Mouse (Mus musculus) embryonic fibroblast, embryonic 13.5 days (primary cell): ENCODE results near the gene Map2k3. TPM values are rescaled to one million over a fixed set of nuclear protein-coding genes. Genes with fewer than 3 reads are reported as not detected.

Experiments used
- H3K27ac ChIP-seq: 2 replicates; pipeline ENCODE4 v1.5.1; 2012; ENCODE audit warnings: low read length, control low read depth, inconsistent platforms; ENCODE audit not compliant: insufficient read depth
- H3K4me1 ChIP-seq: 2 replicates; pipeline ENCODE4 v1.6.1; 2011; ENCODE audit warnings: low read length; ENCODE audit not compliant: control insufficient read depth, insufficient read depth
- H3K4me3 ChIP-seq: 2 replicates; pipeline ENCODE4 v1.5.1; 2011; ENCODE audit warnings: mild to moderate bottlenecking, control low read depth, low read length; ENCODE audit not compliant: insufficient read depth
- CTCF ChIP-seq: IDR thresholded peaks from 2 replicates; pipeline ENCODE4 v1.5.1; 2011; ENCODE audit warnings: mild to moderate bottlenecking, control low read depth, low read length, moderate library complexity, borderline replicate concordance; ENCODE audit not compliant: insufficient read depth
- POLR2A ChIP-seq: IDR thresholded peaks from 2 replicates; pipeline ENCODE4 v1.6.1; 2011; ENCODE audit warnings: low read depth, mild to moderate bottlenecking, control low read depth, low read length, moderate library complexity
- polyA plus RNA-seq: library from polyadenylated mRNA; stranded (reverse); fragments of >200 nt; gene quantifications from 2 replicates; pipeline ENCODE4 v1.2.4, GENCODE M21; 2011; ENCODE audit warnings: low read depth; ENCODE audit not compliant: missing spikeins, insufficient read length

Gene Map2k3
- polyA plus RNA-seq, 1 experiment, result 53.3 TPM

DNA sequence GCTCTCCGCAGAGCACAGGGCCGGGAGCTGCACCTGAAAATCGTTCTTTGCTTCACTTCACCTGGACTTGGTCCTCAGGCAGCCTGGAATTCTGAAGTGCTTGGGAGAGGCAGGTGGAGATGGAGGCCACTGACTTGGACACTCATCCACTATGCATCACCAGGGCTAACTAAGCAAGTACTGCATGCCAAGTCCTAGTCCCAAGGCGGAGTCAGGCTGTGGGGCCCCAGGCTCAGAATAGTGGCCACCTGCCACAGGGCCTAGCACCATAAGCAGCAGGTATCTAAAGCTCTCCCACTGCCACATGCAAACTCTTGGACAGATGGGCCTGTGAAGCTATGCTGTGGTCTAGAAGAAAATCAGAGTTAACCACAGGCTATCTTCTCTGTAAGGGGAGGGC, 25.4 kb upstream of the Map2k3 start:
- TF ChIP-seq POLR2A (no peak), CTCF (no peak)
- no peaks in the 10 kb centered on the region for H3K4me1 ChIP-seq

GRCm38 (mm10) chr11:60908073-60908472, 23.8 kb upstream of the Map2k3 start:
- Histone ChIP-seq H3K27ac (no peak overlapping the region), H3K4me3 (no peak overlapping the region), H3K4me1 (no peaks in the 10 kb centered on the region)
- TF ChIP-seq CTCF (no peak), POLR2A (no peak)

More for the DNA sequence above, 25.4 kb upstream of the Map2k3 start:
- no peak overlapping the region for H3K4me3 ChIP-seq
- no peak overlapping the region for H3K27ac ChIP-seq

DNA sequence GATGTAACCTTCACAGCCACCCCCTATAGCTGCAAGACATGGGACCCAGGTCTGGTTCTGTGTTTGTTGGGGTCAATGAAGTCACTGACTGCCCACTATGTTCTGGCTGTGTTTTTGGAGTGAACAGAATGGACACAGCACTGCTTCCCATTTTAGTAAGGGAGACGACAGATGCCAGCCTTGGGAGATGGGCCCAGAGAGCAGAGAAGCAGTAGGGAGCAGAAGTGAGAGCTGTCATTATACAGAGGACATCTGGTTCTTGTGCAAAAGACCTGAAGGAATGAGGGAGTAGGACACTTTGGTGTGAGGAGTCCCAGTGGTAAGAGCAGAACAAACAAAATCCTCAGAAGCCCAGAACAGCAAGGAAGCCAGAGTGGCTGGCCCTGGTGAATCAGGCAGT, 22.2 kb upstream of the Map2k3 start:
- Histone ChIP-seq H3K4me1 (peaks cover 2% of the 10 kb centered on the region; the same call in 1 of the 2 replicates), H3K4me3 (no peak overlapping the region), H3K27ac (no peak overlapping the region)
- TF ChIP-seq CTCF, result no peak
- no peak for TF ChIP-seq POLR2A

- peak overlapping the region; percentile 70 for H3K4me3 ChIP-seq
- TF ChIP-seq POLR2A, result no peak
- no peak for TF ChIP-seq CTCF
- H3K4me1 ChIP-seq, result peaks cover 8% of the 10 kb centered on the region
- no peak overlapping the region for H3K27ac ChIP-seq
Measured at GRCm38 (mm10) chr11:60912525-60912973, 19.3 kb upstream of the Map2k3 start.

DNA sequence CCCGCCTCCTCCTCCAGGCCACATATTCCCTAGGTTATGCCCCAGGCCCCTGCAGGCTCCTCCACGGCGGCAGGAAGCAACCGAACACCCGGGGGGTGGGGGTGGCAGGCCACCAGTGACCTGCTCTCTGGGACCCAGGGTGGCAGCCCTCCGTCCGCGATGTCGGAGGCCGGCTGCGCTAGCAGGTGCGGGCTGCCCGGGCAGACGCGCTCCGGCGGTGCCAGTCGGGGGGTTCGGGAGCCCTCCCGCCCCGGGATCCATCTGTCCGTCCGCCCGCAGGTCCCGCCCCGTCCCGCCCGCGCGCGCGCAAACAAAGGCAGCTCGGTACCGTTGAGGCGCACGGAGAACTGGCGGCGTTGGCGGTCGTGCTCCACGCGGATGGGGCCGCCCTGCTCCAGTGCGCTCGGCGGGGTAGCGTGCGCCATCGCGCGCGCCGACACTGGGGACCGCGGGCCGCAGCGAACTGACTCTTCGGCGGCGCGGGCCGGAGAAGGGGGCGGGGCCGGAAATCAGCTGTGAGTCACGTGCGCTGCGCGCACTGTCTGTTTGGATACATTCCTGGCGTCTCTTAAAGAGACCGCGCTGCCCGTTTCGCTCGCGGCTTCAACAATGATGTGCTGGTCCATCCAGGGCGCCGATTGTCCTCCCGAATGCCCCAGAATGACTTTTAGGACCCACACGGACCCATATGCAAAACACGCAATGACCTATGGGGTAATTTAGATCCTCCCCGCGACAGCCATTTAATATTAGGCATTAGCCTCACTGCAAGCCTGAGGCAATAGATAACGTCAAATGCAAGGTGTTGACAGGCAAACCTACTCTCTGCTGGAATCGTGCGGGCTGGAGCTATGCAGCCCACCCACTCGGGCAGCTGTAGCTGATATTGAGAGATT, 18.3 kb upstream of the Map2k3 start:
- Histone ChIP-seq H3K27ac (no peak overlapping the region), H3K4me3 (peak overlapping the region; percentile 70), H3K4me1 (peaks cover 8% of the 10 kb centered on the region)
- TF ChIP-seq POLR2A (peak; percentile 70), CTCF (no peak)

DNA sequence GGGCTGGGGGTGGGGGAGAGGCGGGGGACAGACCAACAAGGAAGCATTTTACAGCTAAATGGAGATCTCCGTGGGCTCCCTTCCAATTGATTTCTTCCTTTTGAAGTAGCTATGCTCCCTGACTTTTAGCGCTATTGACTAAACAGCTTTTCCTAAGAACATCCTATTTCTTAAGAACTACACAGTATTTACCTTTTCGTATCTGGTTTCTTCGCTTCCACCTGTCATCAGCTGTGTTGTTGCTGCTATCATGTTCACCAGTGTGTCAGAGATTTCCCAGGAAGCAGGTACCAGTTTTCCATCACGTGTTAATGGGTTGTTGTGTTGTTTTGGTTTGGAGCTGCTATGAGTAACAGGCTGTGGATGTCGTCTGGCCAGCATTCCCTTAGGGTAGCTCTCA, 17.3 kb upstream of the Map2k3 start, which contains the start of gene Natd1:
Gene Natd1 (minus strand): TSS at position 260 of the 400 bp plus-strand sequence.
- no peak for TF ChIP-seq CTCF
- TF ChIP-seq POLR2A, result no peak
- peak within 1 kb of the TSS; percentile 70 for H3K4me3 ChIP-seq

DNA sequence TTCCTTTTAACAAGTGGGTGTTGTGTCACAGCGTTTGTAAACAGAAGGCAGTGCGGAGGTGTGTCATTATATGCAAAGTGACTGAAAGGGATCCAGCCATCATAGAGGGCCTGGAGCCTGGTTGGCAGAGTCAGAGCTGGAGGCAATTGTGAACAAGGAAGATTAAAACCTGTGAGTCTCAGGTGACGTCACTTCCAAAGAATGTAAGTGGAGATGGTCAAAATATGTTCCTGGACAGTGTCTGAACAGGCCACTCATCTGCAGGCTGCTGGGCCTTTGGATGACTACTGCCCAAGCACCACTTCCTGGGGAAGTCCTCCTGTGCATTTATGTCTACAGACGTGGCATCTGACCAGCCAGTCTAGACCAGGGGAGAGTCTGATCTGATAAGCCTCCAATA, 16.6 kb upstream of the Map2k3 start:
- Histone ChIP-seq H3K4me1 (peaks cover 8% of the 10 kb centered on the region), H3K4me3 (no peak overlapping the region), H3K27ac (no peak overlapping the region)
- TF ChIP-seq POLR2A (no peak), CTCF (no peak)

More for the DNA sequence above, 17.3 kb upstream of the Map2k3 start, which contains the start of gene Natd1:
- Histone ChIP-seq H3K4me1 (peaks cover 8% of the 10 kb centered on the region), H3K27ac (no peak within 1 kb of the TSS)

DNA sequence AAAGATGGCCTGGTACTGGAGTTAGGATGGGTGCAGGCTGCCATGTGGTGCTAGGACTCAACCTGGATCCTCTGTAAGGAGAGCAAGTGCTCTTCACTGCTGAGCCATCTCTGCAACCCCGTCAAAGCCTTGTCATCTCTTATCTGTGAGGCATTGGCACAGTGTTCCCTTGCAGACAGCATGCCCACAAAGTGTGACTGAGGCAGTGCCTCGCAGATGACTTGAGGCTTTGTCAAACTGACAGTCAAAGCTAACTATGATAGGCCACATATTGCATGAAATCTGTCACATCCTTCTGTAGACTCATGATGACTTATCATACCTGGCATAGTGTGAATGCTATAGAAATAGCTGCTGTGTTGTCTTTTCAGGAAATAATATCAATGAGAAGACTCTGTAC, 11.8 kb upstream of the Map2k3 start:
- no peak overlapping the region for H3K27ac ChIP-seq
- H3K4me3 ChIP-seq, result no peak overlapping the region
- TF ChIP-seq POLR2A, result no peak
- TF ChIP-seq CTCF, result no peak
- peaks cover 3% of the 10 kb centered on the region for H3K4me1 ChIP-seq

GRCm38 (mm10) chr11:60922195-60922594, 9.6 kb upstream of the Map2k3 start:
- H3K4me3 ChIP-seq, result no peak overlapping the region
- no peak for TF ChIP-seq CTCF
- no peak for TF ChIP-seq POLR2A
- H3K4me1 ChIP-seq, result no peaks in the 10 kb centered on the region
- H3K27ac ChIP-seq, result no peak overlapping the region

DNA sequence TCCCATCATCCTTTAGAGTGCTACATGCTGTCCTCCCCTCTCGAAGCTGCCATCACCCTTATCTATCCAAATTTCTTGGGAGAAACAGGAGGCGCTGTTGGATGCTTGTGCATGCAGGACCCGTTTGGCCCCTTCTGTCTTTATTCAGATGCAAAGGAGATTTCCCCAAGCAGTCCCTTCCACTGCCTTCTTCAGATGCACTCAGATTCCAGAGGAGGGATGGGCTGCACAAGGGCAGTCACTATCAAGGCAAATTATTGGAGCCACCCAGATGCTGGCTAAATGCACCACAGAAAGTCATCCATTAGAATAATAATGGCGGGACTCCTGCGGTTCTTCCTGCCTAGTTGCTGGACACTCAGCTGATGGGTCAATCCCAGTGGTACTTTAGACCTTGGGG, 8.9 kb upstream of the Map2k3 start:
- Histone ChIP-seq H3K27ac (no peak overlapping the region), H3K4me3 (no peak overlapping the region), H3K4me1 (no peaks in the 10 kb centered on the region)
- no peak for TF ChIP-seq POLR2A
- TF ChIP-seq CTCF, result no peak
